Mouse (Mus musculus): ENCODE data around the gene Zbtb17. TPM values are rescaled to one million over a fixed set of nuclear protein-coding genes. Genes with fewer than 3 reads are reported as not detected.

Gene Zbtb17
- polyA plus RNA-seq, 1 experiment from 2014 or later = 42.7 TPM

- Histone ChIP-seq H3K9me3 (no peaks in the 10 kb centered on the region), H3K4me3 (no peak overlapping the region), H3K27ac (replicated peaks) (no peak overlapping the region), H3K9ac (no peak overlapping the region), H3K4me1 (replicated peaks) (0 out of 2 replicates have a peak, but pooled peaks cover 3% of the 10 kb centered on the region), H3K4me2 (no peak overlapping the region), H3K27me3 (no peaks in the 10 kb centered on the region), H3K36me3 (peaks cover 46% of the 10 kb centered on the region)
- ATAC-seq (ENCODE audit: low FRiP score, low read depth) = no peak
- 95% methylated on average over 9 of the region's 9 CpGs for WGBS
Observed at GRCm38 (mm10) chr4:141451916-141452450, 7.5 kb downstream of the Zbtb17 start.

GRCm38 (mm10) chr4:141454581-141455350, 10.3 kb downstream of the Zbtb17 start:
- Histone ChIP-seq H3K27me3 (no peaks in the 10 kb centered on the region), H3K27ac (replicated peaks) (no peak overlapping the region), H3K4me3 (no peak overlapping the region), H3K4me1 (replicated peaks) (peaks cover 13% of the 10 kb centered on the region), H3K36me3 (peaks cover 18% of the 10 kb centered on the region), H3K4me2 (no peak overlapping the region), H3K9ac (no peak overlapping the region), H3K9me3 (no peaks in the 10 kb centered on the region)
- WGBS = 75% methylated on average over 14 of the region's 14 CpGs
- ATAC-seq (ENCODE audit: low FRiP score, low read depth) = no peak

- Histone ChIP-seq H3K27ac (replicated peaks) (no peak overlapping the region), H3K9me3 (no peaks in the 10 kb centered on the region), H3K36me3 (peaks cover 15% of the 10 kb centered on the region; the same call in 1 of the 2 replicates), H3K4me2 (no peak overlapping the region), H3K27me3 (no peaks in the 10 kb centered on the region), H3K4me1 (replicated peaks) (peaks cover 13% of the 10 kb centered on the region), H3K4me3 (no peak overlapping the region), H3K9ac (no peak overlapping the region)
- WGBS = 64% methylated on average over 4 of the region's 4 CpGs
- ATAC-seq (ENCODE audit: low FRiP score, low read depth) = no peak
Observed at GRCm38 (mm10) chr4:141455526-141455925, 11.1 kb downstream of the Zbtb17 start.

GRCm38 (mm10) chr4:141456193-141456938, 11.9 kb downstream of the Zbtb17 start:
- Histone ChIP-seq H3K4me1 (replicated peaks) (peaks cover 18% of the 10 kb centered on the region), H3K9me3 (no peaks in the 10 kb centered on the region), H3K36me3 (peaks cover 15% of the 10 kb centered on the region; the same call in 1 of the 2 replicates), H3K4me3 (no peak overlapping the region), H3K4me2 (no peak overlapping the region), H3K9ac (no peak overlapping the region), H3K27me3 (no peaks in the 10 kb centered on the region), H3K27ac (replicated peaks) (no peak overlapping the region)
- no peak for ATAC-seq (ENCODE audit: low FRiP score, low read depth)
- 92% methylated on average over 14 of the region's 14 CpGs for WGBS

- no peak overlapping the region for H3K9ac ChIP-seq
- no peak overlapping the region for H3K4me2 ChIP-seq
- WGBS = 10% methylated on average over 7 of the region's 7 CpGs
- peaks cover 19% of the 10 kb centered on the region for H3K4me1 ChIP-seq (replicated peaks)
- H3K27ac ChIP-seq (replicated peaks) = 0 out of 2 replicates have a peak overlapping the region, but pooled peaks have one; percentile 21
- no peak for ATAC-seq (ENCODE audit: low FRiP score, low read depth)
- H3K4me3 ChIP-seq = no peak overlapping the region
- peaks cover 4% of the 10 kb centered on the region for H3K36me3 ChIP-seq
- H3K9me3 ChIP-seq = no peaks in the 10 kb centered on the region
- H3K27me3 ChIP-seq = no peaks in the 10 kb centered on the region
Observed at GRCm38 (mm10) chr4:141458236-141458635, 13.8 kb downstream of the Zbtb17 start.

- no peaks in the 10 kb centered on the region for H3K27me3 ChIP-seq
- no peak overlapping the region for H3K9ac ChIP-seq
- no peak overlapping the region for H3K27ac ChIP-seq (replicated peaks)
- no peak for ATAC-seq (ENCODE audit: low FRiP score, low read depth)
- H3K9me3 ChIP-seq = no peaks in the 10 kb centered on the region
- H3K36me3 ChIP-seq = peaks cover 11% of the 10 kb centered on the region
- no peak overlapping the region for H3K4me2 ChIP-seq
- no peak overlapping the region for H3K4me3 ChIP-seq
- WGBS = 60% methylated on average over 3 of the region's 3 CpGs
- peaks cover 19% of the 10 kb centered on the region for H3K4me1 ChIP-seq (replicated peaks)
Observed at GRCm38 (mm10) chr4:141458888-141459287, 14.4 kb downstream of the Zbtb17 start.

- Histone ChIP-seq H3K27me3 (no peaks in the 10 kb centered on the region), H3K4me1 (replicated peaks) (peaks cover 16% of the 10 kb centered on the region), H3K9me3 (no peaks in the 10 kb centered on the region), H3K36me3 (peaks cover 19% of the 10 kb centered on the region), H3K27ac (replicated peaks) (no peak overlapping the region), H3K4me2 (no peak overlapping the region), H3K9ac (no peak overlapping the region), H3K4me3 (no peak overlapping the region)
- WGBS = 86% methylated on average over 9 of the region's 9 CpGs
- ATAC-seq (ENCODE audit: low FRiP score, low read depth) = no peak
Observed at GRCm38 (mm10) chr4:141459766-141460165, 15.3 kb downstream of the Zbtb17 start.

GRCm38 (mm10) chr4:141460481-141460880, 16.0 kb downstream of the Zbtb17 start:
- Histone ChIP-seq H3K36me3 (peaks cover 26% of the 10 kb centered on the region), H3K27me3 (no peaks in the 10 kb centered on the region), H3K4me1 (replicated peaks) (peaks cover 16% of the 10 kb centered on the region), H3K9me3 (no peaks in the 10 kb centered on the region), H3K4me3 (no peak overlapping the region), H3K27ac (replicated peaks) (no peak overlapping the region), H3K9ac (no peak overlapping the region), H3K4me2 (no peak overlapping the region)
- ATAC-seq (ENCODE audit: low FRiP score, low read depth) = no peak
- 92% methylated on average over 4 of the region's 4 CpGs for WGBS

- Histone ChIP-seq H3K27ac (replicated peaks) (no peak overlapping the region), H3K4me1 (replicated peaks) (peaks cover 16% of the 10 kb centered on the region), H3K36me3 (peaks cover 33% of the 10 kb centered on the region), H3K27me3 (no peaks in the 10 kb centered on the region), H3K4me3 (no peak overlapping the region), H3K9me3 (no peaks in the 10 kb centered on the region), H3K4me2 (no peak overlapping the region), H3K9ac (no peak overlapping the region)
- WGBS = 36% methylated on average over 12 of the region's 12 CpGs
- ATAC-seq (ENCODE audit: low FRiP score, low read depth) = no peak
Observed at GRCm38 (mm10) chr4:141461088-141461487, 16.6 kb downstream of the Zbtb17 start.

- H3K9me3 ChIP-seq = no peaks in the 10 kb centered on the region
- WGBS = 86% methylated on average over 12 of the region's 12 CpGs
- H3K27me3 ChIP-seq = no peaks in the 10 kb centered on the region
- no peak overlapping the region for H3K4me3 ChIP-seq
- H3K4me2 ChIP-seq = no peak overlapping the region
- peaks cover 37% of the 10 kb centered on the region for H3K36me3 ChIP-seq
- H3K4me1 ChIP-seq (replicated peaks) = peaks cover 16% of the 10 kb centered on the region
- no peak overlapping the region for H3K9ac ChIP-seq
- no peak overlapping the region for H3K27ac ChIP-seq (replicated peaks)
- no peak for ATAC-seq (ENCODE audit: low FRiP score, low read depth)
Observed at GRCm38 (mm10) chr4:141461576-141461975, 17.1 kb downstream of the Zbtb17 start.

- 82% methylated on average over 14 of the region's 14 CpGs for WGBS
- H3K9me3 ChIP-seq = no peaks in the 10 kb centered on the region
- H3K4me3 ChIP-seq = no peak overlapping the region
- no peak for ATAC-seq (ENCODE audit: low FRiP score, low read depth)
- H3K27me3 ChIP-seq = no peaks in the 10 kb centered on the region
- H3K27ac ChIP-seq (replicated peaks) = no peak overlapping the region
- no peak overlapping the region for H3K4me2 ChIP-seq
- H3K36me3 ChIP-seq = peaks cover 53% of the 10 kb centered on the region
- H3K9ac ChIP-seq = no peak overlapping the region
- H3K4me1 ChIP-seq (replicated peaks) = peaks cover 10% of the 10 kb centered on the region
Observed at GRCm38 (mm10) chr4:141463472-141463871, 19.0 kb downstream of the Zbtb17 start.

- Histone ChIP-seq H3K9ac (no peak overlapping the region), H3K4me2 (no peak overlapping the region), H3K9me3 (no peaks in the 10 kb centered on the region), H3K27ac (replicated peaks) (no peak overlapping the region), H3K27me3 (no peaks in the 10 kb centered on the region), H3K36me3 (peaks cover 65% of the 10 kb centered on the region), H3K4me3 (no peak overlapping the region), H3K4me1 (replicated peaks) (peaks cover 6% of the 10 kb centered on the region; the same call in 1 of the 2 replicates)
- 82% methylated on average over 16 of the region's 16 CpGs for WGBS
- no peak for ATAC-seq (ENCODE audit: low FRiP score, low read depth)
Observed at GRCm38 (mm10) chr4:141464722-141465121, 20.3 kb downstream of the Zbtb17 start.

Data from hindbrain, embryonic 15.5 days (tissue).